Comparison of ENCODE assay signal across 9 mouse cellular contexts in the genomic region with DNA sequence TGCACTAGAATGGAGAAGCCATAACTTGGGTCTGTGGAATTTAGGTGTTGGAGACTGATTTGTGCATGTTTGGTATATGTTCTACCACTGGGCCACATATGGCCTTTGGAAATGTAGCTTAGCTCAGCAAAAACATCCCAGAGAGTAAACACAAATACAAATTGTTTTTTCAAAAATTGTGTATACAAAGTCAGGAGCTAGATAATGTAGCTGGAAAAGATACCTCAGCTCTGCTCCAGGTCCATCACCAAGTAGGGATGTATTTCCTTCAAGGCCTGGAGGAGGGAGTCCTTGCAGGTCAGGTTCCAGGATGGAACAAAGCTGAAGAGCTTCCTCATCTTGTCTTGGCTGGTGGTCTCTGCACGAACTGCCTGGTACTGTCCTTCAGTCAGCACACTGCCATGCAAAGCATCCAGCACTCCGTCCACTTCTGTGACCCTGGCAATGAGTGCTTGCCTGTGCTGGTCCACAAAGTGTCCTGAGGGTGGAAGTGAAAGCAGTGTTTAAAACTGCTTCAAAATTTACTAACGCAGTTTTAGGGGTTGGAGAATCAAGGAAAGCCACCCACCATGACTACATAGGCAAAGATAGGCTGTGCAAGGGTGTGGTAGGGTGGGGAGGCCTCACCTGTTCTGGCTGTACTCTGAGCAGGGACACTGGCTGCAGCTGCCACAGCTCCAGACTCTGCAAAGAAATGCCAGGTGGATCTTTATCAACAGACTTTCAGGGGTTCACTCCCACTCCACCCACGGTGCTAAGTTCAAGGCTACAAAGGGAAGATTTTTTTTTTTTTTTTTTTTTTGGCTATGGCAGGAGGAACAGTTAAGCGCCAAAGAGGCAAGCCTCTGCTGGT. TPM values are rescaled to one million over a fixed set of nuclear protein-coding genes. Genes with fewer than 3 reads are reported as not detected.
DNase-seq lines count a peak whose midpoint lies in the region; ATAC-seq and TF ChIP-seq lines count a peak whose summit lies in the region.
"Had no signal": no experiment of that assay in that cellular context is flagged by ENCODE, and none has a peak within 500 bp of the region (broad histone marks: within the 10 kb centered on the region; RNA-seq: fewer than 3 reads in every experiment).

No protein-coding gene starts in this region.

- peak overlapping the region; percentile 39 to 40 for H3K4me3 ChIP-seq in heart, embryonic 14.5 days (ENCODE audit: control insufficient read depth in 1 of 2, insufficient read depth in 1 of 2, low read depth in 1 of 2, low read length in 2 of 2)
- H3K4me3 ChIP-seq in ES-Bruce4 (ENCODE audit: low read depth, low read length) (peak overlapping the region; percentile 92), macrophage (ENCODE audit: inconsistent target) (peak overlapping the region; percentile 79)
- no peak overlapping the region for H3K4me3 ChIP-seq in hindbrain, embryonic 12.5 days

- 0 out of 2 replicates have a peak, but pooled peaks have one; percentile 34 for ATAC-seq in heart, embryonic 14.5 days (ENCODE audit: insufficient number of reproducible peaks, insufficient read depth, low FRiP score, low read depth)
- peak; percentile 55 for ATAC-seq in hindbrain, embryonic 12.5 days (ENCODE audit: low FRiP score)

- H3K27ac ChIP-seq in heart, embryonic 14.5 days (replicated peaks in 1 of 2; ENCODE audit: control insufficient read depth in 1 of 2, insufficient read depth in 1 of 2, low read depth in 2 of 2, low read length in 2 of 2), result peak overlapping the region in 1 of 2 experiments; percentile 39; a peak in 2 of 4 replicates
- peak overlapping the region; percentile 74 for H3K27ac ChIP-seq in ES-Bruce4 (ENCODE audit: insufficient read depth, low read length)
- no peak overlapping the region for H3K27ac ChIP-seq in hindbrain, embryonic 12.5 days
- peak overlapping the region; percentile 76 for H3K27ac ChIP-seq in macrophage

- H3K4me1 ChIP-seq in heart, embryonic 14.5 days (ENCODE audit: control insufficient read depth in 2 of 2, insufficient read depth in 2 of 2, low read length in 2 of 2), result peaks cover 0 to 10% of the 10 kb centered on the region in 2 experiments; a peak in 2 of 4 replicates
- no peaks in the 10 kb centered on the region for H3K4me1 ChIP-seq in ES-Bruce4 (ENCODE audit: control insufficient read depth, insufficient read depth, low read length)
- H3K4me1 ChIP-seq in hindbrain, embryonic 12.5 days, result 0 out of 2 replicates have a peak, but pooled peaks cover 3% of the 10 kb centered on the region

- peaks cover 39% of the 10 kb centered on the region for H3K36me3 ChIP-seq in heart, embryonic 14.5 days (ENCODE audit: control insufficient read depth, insufficient read depth, low read length)
- H3K36me3 ChIP-seq in ES-Bruce4 (ENCODE audit: control insufficient read depth, insufficient read depth, low read length, poor library complexity, severe bottlenecking) (peaks cover 38% of the 10 kb centered on the region), macrophage (ENCODE audit: inconsistent target) (no peaks in the 10 kb centered on the region)
- H3K36me3 ChIP-seq in hindbrain, embryonic 12.5 days, result peaks cover 24% of the 10 kb centered on the region

- TF ChIP-seq CTCF in ES-Bruce4 (IDR thresholded peaks at IDR 0.05; ENCODE audit: low read depth, low read length), result no peak

- DNase-seq in heart, postnatal 36 days, result no peak
- DNase-seq in cerebellum, adult 11 months, result no peak
- no peak for DNase-seq in layer of hippocampus, postnatal 10 days (ENCODE audit: low spot score in 2 of 2)
- DNase-seq in layer of hippocampus, adult 9-10 months (ENCODE audit: low spot score), result no peak

- H3K4me2 ChIP-seq in heart, embryonic 14.5 days (ENCODE audit: low read length), result peak overlapping the region; percentile 68
- H3K4me2 ChIP-seq in hindbrain, embryonic 12.5 days (replicated peaks), result peak overlapping the region; percentile 34

- peak overlapping the region; percentile 71 for H3K9ac ChIP-seq in heart, embryonic 14.5 days (ENCODE audit: low read length)
- H3K9ac ChIP-seq in ES-Bruce4 (ENCODE audit: low read depth, poor library complexity, severe bottlenecking), result peak overlapping the region; percentile 56
- H3K9ac ChIP-seq in hindbrain, embryonic 12.5 days, result no peak overlapping the region

- no peak for TF ChIP-seq EP300 in ES-Bruce4 (IDR thresholded peaks at IDR 0.05; ENCODE audit: insufficient read depth, low read depth, low read length)

- 36% methylated on average over 5 of the region's 5 CpGs for WGBS in heart, embryonic 14.5 days
- WGBS in hindbrain, embryonic 12.5 days, result 44% methylated on average over 5 of the region's 5 CpGs
- WGBS in macrophage (ENCODE audit: missing documents), result 3% methylated on average over 5 of the region's 5 CpGs

- no peaks in the 10 kb centered on the region for H3K9me3 ChIP-seq in heart, embryonic 14.5 days (ENCODE audit: control insufficient read depth, low read length)
- H3K9me3 ChIP-seq in ES-Bruce4 (replicated peaks; ENCODE audit: control insufficient read depth, insufficient read depth, low read length, poor library complexity, severe bottlenecking), result no peaks in the 10 kb centered on the region
- H3K9me3 ChIP-seq in hindbrain, embryonic 12.5 days (replicated peaks), result no peaks in the 10 kb centered on the region

- H3K79me2 ChIP-seq in macrophage (ENCODE audit: inconsistent target), result peaks cover 46% of the 10 kb centered on the region

- no peak for TF ChIP-seq POLR2A in ES-Bruce4 (IDR thresholded peaks at IDR 0.05; ENCODE audit: insufficient read depth, low read length)

- no peaks in the 10 kb centered on the region for H3K27me3 ChIP-seq in heart, embryonic 14.5 days (ENCODE audit: control insufficient read depth, insufficient read depth, low read length)
- H3K27me3 ChIP-seq in ES-Bruce4 (ENCODE audit: control insufficient read depth, insufficient read depth, low read length, poor library complexity, severe bottlenecking), result no peaks in the 10 kb centered on the region
- no peaks in the 10 kb centered on the region for H3K27me3 ChIP-seq in hindbrain, embryonic 12.5 days

- intact Hi-C loops in heart, postnatal 36 days (cut with DNase I), result loop anchor here (5.0 kb wide), 1 partner anchor 215 kb away; a partner anchor contains a TSS

RNA-seq across cellular contexts. Expression of a gene that starts 1.0 kb away (rescaled TPM):
- 58.6 and 59.9 TPM in 2 replicates for polyA plus RNA-seq in heart, embryonic 14.5 days (2014; fragmentation: Nextera tagmentation; extraction: Ambion mirVana)
- total RNA-seq in heart, postnatal 36 days (2021), result 1 to 10 TPM; 7.7 to 9.8 TPM
- polyA plus RNA-seq in ES-Bruce4 (2011; ENCODE audit: insufficient read depth, insufficient read length, low read depth, missing spikeins) (25.0 and 29.8 TPM in 2 replicates), macrophage (2018) (19.6 to 111 TPM (median 82.3 TPM) in 3 replicates)
- polyA plus RNA-seq in hindbrain, embryonic 12.5 days (2016; fragmentation: Nextera tagmentation; extraction: Ambion mirVana), result 6.4 and 9.4 TPM in 2 replicates
- total RNA-seq in macrophage (2018; cell fraction: chromatin; rRNA removed), result 10 to 100 TPM in 14 of 26 experiments, 1 to 10 TPM in 12; 1.8 to 50.2 (median 11.9) TPM
- total RNA-seq in macrophage (2018; cell fraction: cytosol; rRNA removed), result 100 to 1,000 TPM in 7 of 26 experiments, 10 to 100 TPM in 19; 45.1 to 128 (median 80.7) TPM
- 10 to 100 TPM in 24 of 26 experiments, 1 to 10 TPM in 2; 8.0 to 55.2 (median 23.4) TPM for total RNA-seq in macrophage (2018; cell fraction: nucleus; rRNA removed)
- total RNA-seq in layer of hippocampus, postnatal 10 days (2021), result 1 to 10 TPM; 3.2 to 4.5 TPM

RNA-seq across cellular contexts. Expression of a gene that starts 11.0 kb away (rescaled TPM):
- 0.38 and 0.54 TPM in 2 replicates for polyA plus RNA-seq in heart, embryonic 14.5 days (2014; fragmentation: Nextera tagmentation; extraction: Ambion mirVana)
- 100 to 1,000 TPM; 286 to 346 TPM for total RNA-seq in heart, postnatal 36 days (2021)
- polyA plus RNA-seq in ES-Bruce4 (2011; ENCODE audit: insufficient read depth, insufficient read length, low read depth, missing spikeins) (0.56 TPM in 1 of 2 replicates, not detected in the other), macrophage (2018) (not detected in 3 replicates)
- polyA plus RNA-seq in hindbrain, embryonic 12.5 days (2016; fragmentation: Nextera tagmentation; extraction: Ambion mirVana), result 0.15 and 0.59 TPM in 2 replicates
- total RNA-seq in macrophage (2018; cell fraction: chromatin; rRNA removed), result under 1 TPM in 10 of 26 experiments, not detected in 16; 0.29 to 0.79 (median 0.52) TPM
- not detected for total RNA-seq in macrophage (2018; cell fraction: cytosol; rRNA removed)
- 1 to 10 TPM in 2 of 26 experiments, under 1 TPM in 6, not detected in 18; 0.29 to 3.8 (median 0.40) TPM for total RNA-seq in macrophage (2018; cell fraction: nucleus; rRNA removed)
- total RNA-seq in layer of hippocampus, postnatal 10 days (2021), result under 1 TPM; 0.40 to 0.55 TPM
- total RNA-seq: hematopoietic stem cell, adult 5-6 weeks had no signal

RNA-seq across cellular contexts. Expression of a gene that starts 25.5 kb away (rescaled TPM):
- polyA plus RNA-seq in heart, embryonic 14.5 days (2014; fragmentation: Nextera tagmentation; extraction: Ambion mirVana), result 40.6 and 41.0 TPM in 2 replicates
- 100 to 1,000 TPM; 154 to 216 TPM for total RNA-seq in heart, postnatal 36 days (2021)
- polyA plus RNA-seq in ES-Bruce4 (2011; ENCODE audit: insufficient read depth, insufficient read length, low read depth, missing spikeins), result 1,572 and 1,655 TPM in 2 replicates
- polyA plus RNA-seq in hindbrain, embryonic 12.5 days (2016; fragmentation: Nextera tagmentation; extraction: Ambion mirVana), result 502 and 538 TPM in 2 replicates
- total RNA-seq in macrophage (2018; cell fraction: chromatin; rRNA removed), result 1,000 to 10,000 TPM in 25 of 26 experiments, 100 to 1,000 TPM in 1; 826 to 1,412 (median 1,230) TPM
- 100 to 1,000 TPM in 25 of 26 experiments, 10 to 100 TPM in 1; 89.9 to 215 (median 134) TPM for total RNA-seq in macrophage (2018; cell fraction: cytosol; rRNA removed)
- total RNA-seq in macrophage (2018; cell fraction: nucleus; rRNA removed), result 100 to 1,000 TPM; 317 to 856 (median 466) TPM
- polyA plus RNA-seq in macrophage (2018), result 187 to 395 TPM (median 346 TPM) in 3 replicates
- total RNA-seq in layer of hippocampus, postnatal 10 days (2021), result 100 to 1,000 TPM; 423 to 445 TPM

RNA-seq across cellular contexts. Expression of a gene that starts 46.2 kb away (rescaled TPM):
- polyA plus RNA-seq in heart, embryonic 14.5 days (2014; fragmentation: Nextera tagmentation; extraction: Ambion mirVana), result 9.2 and 10.1 TPM in 2 replicates
- total RNA-seq in heart, postnatal 36 days (2021), result 1 to 10 TPM; 7.9 to 8.1 TPM
- polyA plus RNA-seq in ES-Bruce4 (2011; ENCODE audit: insufficient read depth, insufficient read length, low read depth, missing spikeins) (21.2 and 22.4 TPM in 2 replicates), macrophage (2018) (1.0 to 1.7 TPM (median 1.2 TPM) in 3 replicates)
- 10.4 and 12.0 TPM in 2 replicates for polyA plus RNA-seq in hindbrain, embryonic 12.5 days (2016; fragmentation: Nextera tagmentation; extraction: Ambion mirVana)
- total RNA-seq in macrophage (2018; cell fraction: chromatin; rRNA removed), result 1 to 10 TPM in 8 of 26 experiments, under 1 TPM in 5, not detected in 13; 0.79 to 2.0 (median 1.1) TPM
- total RNA-seq in macrophage (2018; cell fraction: cytosol; rRNA removed), result 1 to 10 TPM in 15 of 26 experiments, under 1 TPM in 11; 0.61 to 1.9 (median 1.1) TPM
- 1 to 10 TPM in 11 of 26 experiments, under 1 TPM in 7, not detected in 8; 0.58 to 2.8 (median 1.4) TPM for total RNA-seq in macrophage (2018; cell fraction: nucleus; rRNA removed)
- total RNA-seq in layer of hippocampus, postnatal 10 days (2021), result 10 to 100 TPM; 15.0 to 17.0 TPM
